Mouse (Mus musculus): Measurements from ENCODE around the gene Hoxd4.

Gene Hoxd4

DNA sequence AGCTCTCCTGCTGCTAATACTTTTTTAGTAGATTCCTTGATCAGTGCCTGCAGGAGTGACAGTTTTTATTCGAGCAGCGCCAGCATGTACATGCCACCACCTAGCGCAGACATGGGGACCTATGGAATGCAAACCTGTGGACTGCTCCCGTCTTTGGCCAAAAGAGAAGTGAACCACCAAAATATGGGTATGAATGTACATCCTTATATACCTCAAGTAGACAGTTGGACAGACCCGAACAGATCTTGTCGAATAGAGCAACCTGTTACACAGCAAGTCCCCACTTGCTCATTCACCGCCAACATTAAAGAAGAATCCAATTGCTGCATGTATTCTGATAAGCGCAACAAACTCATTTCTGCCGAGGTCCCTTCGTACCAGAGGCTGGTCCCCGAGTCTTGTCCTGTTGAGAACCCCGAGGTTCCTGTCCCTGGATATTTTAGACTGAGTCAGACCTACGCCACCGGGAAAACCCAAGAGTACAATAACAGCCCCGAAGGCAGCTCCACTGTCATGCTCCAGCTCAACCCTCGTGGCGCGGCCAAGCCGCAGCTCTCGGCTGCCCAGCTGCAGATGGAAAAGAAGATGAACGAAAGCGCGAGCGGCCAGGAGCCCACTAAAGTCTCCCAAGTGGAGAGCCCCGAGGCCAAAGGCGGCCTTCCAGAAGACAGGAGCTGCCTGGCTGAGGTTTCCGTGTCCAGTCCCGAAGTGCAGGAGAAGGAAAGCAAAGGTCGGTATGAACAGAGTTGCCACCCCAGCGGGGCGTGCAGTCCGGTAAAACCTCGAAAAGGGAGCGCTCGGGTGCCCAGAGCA lies 19.5 kb upstream of the Hoxd4 start:
- no peak for DNase-seq (ENCODE audit: low read depth, low spot score)

DNA sequence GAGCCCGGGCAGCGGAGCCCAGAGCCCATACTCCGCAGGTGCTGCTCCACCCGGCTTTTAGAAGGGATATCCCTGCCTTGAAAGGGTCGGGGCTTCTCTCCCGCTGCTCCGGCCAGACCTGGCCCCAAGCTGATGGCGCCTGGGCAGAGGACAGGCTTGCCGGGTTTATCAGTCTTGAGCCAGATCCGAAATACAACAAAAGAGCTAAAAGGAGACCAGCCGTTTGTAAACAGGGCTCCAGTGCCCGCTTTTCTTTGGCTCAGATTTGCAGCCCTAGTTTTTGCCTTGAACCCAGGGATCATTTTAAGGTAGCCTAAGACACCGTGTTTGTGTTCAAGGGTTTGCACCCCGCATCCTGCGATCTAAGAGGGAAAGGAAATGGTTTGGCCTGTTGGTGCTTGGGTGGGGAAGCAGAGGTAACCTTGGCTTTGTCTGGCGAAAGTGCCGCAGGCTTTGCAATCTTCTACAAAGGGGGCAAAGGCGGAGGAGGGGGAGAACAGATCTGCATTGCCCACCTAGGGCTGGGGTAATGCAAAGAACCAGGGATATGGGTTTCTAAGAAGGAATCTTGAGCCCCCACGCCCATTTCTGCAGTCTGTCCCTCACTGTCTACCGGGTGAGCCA lies 18.8 kb upstream of the Hoxd4 start:
- no peak for DNase-seq (ENCODE audit: low read depth, low spot score)

DNA sequence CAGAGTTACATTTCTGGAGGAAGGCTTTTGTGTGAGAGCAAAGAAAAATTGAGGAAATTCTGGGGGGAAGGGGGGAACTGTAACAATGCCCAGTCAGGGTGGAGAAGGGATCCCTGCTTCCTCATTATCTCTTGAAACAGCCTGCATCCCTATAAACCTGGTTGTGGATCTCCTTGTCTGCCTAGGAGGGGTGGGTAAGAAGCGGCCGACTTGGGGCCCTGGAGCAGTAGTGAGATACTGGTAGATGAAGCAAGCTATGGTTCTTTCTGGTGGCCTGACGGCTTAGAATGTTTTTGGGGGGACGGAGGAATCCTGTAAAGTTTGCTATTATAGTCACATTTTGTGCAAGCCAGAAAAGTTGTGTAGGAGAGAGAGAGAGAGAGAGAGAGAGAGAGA lies 18.3 kb upstream of the Hoxd4 start:
- DNase-seq (ENCODE audit: low read depth, low spot score), result no peak

DNA sequence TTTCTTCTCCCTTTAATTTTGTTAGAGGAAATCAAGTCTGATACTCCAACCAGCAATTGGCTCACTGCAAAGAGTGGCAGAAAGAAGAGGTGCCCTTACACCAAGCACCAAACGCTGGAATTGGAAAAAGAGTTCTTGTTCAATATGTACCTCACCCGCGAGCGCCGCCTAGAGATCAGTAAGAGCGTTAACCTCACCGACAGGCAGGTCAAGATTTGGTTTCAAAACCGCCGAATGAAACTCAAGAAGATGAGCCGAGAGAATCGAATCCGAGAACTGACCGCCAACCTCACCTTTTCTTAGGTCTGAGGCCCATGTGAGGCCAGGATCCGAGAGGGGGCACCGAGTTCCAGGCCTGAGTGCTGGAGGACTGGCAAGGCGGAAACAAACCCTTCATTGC lies 17.7 kb upstream of the Hoxd4 start:
- DNase-seq (ENCODE audit: low read depth, low spot score), result no peak

DNA sequence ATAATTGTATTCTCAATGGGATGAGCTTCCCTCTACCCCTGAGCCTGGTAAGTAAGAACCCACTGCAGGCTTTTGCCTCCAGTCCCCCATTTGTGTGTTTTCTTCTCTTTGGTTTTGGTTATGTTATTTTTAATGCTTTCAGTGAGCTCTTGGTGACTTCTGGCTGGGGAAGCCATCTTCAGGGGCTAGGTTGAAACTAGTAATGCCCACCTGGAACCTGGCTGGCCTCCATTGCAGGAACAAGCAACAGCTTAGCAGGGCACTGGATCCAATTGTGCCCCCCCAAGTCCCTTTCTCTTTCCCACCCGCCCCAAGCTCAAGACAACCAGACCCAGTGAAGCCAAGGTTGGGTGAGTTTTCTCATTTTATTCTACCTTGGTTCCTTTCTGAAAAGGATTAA lies 16.3 kb upstream of the Hoxd4 start:
- DNase-seq (ENCODE audit: low read depth, low spot score), result no peak

DNA sequence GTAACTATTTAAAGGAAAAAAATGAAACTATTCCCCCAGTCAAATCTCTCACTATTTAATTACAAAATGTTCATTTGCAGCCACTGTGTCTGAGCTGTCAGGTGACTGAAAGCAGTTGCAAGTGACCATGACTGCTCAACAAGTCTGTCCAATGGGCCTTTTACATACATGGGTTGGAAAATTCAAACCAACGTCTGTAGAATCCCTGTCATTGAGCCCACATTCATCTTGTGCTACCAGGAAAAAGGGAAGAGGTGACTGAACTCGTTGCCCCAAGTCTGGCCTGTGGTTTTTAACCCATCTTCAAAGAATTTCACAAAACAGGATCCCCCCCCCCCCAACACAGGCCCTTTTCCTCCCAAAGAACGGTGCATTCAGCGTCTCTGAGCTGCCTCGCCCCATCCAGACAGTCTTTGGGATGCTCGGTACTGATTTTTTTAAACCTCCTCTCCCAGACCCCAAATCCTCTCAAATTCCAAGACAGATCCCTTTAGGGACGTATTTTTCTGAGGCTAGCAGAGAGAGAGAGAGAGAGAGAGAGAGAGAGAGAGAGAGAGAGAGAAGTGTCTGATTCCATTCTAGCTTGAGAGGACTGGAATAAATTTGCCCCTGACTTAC lies 15.8 kb upstream of the Hoxd4 start:
- no peak for DNase-seq (ENCODE audit: low read depth, low spot score)

DNA sequence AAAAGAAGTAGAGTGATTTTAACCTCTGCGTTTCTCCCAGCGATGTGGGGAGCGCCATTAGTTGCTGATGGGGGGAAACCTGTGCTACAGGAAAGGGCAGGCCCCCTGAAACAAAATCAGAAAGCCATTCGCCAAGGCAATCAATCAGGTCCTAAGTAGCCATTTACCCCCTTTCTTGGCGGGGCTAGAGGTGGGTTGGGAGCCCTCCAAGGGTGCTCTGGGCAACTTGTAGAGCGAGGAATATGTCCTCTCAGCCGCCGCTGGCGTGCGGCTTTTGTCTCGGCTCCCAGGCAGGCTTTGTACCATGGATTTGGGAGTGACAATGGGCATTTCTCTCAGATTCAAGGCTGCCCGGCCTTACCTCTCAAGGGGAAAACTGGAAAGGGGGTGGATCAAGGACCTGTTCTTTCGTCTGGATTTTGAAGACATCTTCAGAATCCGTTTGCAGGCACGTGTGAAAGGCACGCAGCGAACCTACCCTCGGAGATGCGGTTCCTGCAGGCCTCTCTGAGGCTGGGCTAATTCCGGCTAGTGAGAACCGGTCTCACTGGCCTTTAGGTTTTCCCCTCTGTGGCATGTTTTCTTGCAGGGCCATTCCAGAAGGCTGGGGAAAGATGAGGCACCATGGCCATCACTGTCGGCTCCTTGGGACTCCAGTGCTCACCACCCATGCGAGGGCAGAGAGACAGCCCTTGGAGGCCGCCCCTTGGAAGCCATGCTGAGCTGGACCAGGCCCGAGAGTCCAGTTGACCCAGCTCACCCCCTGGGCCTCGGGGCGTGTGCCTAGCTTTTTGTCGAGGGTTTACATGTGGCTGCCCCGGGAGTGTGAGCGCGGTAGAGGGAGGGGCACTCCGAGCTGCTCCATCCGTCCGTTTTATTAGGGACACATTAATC lies 15.0 kb upstream of the Hoxd4 start:
- DNase-seq (ENCODE audit: low read depth, low spot score), result no peak

DNA sequence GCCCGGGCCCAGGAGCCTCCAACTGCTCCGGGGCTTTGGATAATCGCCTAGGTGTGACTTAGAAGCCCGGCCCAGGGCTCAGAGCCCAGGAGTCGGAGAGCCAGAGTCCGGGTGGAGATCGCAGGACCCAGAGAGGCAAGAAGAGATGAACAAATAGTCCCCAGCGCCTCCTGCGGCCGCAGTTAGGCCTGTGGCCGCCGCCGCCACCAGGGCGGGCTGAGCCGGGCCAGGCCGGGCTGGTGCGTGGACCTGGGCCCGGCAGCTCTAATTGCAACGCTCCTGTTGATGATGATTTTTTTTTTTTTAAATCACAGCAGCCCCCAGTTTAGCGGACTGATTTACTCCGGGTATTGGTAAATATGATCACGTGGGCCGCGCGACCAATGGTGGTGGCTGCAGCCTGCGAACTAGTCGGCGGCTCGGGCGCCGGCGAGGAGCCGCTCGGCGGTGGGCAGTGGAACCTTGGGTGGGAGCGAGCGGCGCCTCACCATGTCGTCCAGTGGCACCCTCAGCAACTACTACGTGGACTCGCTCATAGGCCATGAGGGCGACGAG lies 14.1 kb upstream of the Hoxd4 start, which contains the start of gene Hoxd9:
Gene Hoxd9 (plus strand): TSS at position 161 of the 555 bp plus-strand sequence.
- no peak for DNase-seq (ENCODE audit: low read depth, low spot score)

DNA sequence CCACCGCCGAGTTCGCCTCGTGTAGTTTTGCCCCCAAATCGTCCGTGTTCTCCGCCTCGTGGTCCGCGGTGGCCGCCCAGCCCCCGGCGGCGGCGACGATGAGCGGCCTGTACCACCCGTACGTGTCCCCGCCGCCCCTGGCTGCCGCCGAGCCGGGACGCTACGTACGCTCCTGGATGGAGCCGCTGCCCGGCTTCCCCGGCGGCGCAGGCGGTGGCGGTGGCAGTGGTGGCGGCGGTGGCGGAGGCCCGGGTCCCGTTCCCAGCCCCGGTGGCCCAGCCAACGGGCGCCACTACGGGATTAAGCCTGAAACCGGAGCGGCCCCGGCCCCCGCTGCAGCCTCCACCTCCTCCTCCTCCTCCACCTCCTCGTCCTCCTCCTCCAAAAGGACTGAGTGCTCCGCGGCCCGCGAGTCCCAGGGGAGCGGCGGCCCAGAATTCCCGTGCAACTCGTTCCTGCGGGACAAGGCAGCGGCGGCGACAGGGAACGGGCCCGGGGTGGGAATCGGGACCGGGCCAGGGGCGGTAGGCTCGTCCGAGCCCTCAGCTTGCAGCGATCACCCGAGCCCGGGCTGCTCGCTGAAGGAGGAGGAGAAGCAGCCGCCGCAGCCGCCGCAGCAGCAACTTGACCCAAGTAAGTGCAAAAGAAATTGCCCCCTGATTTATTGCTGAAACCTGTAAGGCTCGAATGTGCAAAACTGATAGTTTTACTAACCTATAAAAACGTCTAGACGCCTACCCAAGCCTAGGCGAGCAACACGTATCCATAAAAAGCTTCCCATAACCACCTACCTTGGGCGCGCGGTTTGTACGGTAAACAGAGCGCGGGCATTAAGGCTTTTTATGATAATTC lies 13.3 kb upstream of the Hoxd4 start:
- no peak for DNase-seq (ENCODE audit: low read depth, low spot score)

DNA sequence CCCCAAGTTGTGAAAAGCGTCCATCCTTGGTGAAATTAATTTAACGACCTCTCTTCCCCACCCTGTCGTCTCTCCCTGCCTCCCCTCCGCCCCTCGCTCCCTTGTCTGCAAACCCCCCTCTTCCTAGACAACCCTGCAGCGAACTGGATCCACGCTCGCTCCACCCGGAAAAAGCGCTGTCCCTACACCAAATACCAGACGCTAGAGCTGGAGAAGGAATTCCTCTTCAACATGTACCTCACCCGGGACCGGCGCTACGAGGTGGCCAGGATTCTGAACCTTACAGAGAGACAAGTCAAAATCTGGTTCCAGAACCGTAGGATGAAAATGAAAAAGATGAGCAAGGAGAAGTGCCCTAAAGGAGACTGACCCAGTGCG lies 12.7 kb upstream of the Hoxd4 start:
- no peak for DNase-seq (ENCODE audit: low read depth, low spot score)

DNA sequence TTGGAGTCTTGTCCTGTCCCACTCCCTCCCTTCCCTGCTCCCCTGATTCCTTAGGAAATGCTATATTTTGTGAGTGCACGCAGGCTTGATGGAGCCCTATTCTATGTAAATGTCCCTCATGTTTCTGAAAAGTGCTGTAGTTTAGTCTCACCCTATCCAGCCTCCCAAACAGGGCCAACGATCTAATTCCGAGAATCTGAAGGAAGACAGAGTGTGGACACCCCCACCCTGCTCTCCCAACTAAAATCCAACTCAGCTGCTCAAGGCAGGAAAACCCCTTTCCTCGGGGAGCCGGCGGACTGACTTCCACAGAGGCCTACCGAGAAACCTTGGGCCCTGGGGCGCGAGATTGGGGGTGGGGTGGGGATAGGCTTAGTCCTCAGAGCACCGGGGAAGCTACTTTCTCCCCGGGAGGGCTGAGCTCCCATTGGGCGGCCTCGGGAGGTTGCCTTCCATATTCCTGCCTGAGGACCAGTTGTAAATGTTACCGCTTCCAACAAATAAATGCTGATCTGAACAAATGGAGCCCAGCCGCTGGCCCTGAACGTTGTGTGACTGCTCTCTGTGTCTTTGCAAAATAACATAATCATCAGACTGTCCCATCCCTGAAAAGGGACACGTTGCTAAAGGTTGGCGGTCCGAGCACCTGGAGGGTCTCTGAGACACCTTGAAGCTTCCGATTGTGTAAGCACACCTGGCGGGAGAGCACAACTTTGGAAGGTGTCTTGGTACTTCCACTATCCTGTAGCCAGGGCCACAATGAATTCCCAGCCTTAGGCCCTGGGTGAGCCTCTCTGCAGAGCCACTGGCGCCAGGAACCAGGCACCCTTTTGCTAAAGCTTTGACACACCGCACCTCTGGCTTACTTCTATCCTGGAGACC lies 11.8 kb upstream of the Hoxd4 start:
- DNase-seq (ENCODE audit: low read depth, low spot score), result no peak

DNA sequence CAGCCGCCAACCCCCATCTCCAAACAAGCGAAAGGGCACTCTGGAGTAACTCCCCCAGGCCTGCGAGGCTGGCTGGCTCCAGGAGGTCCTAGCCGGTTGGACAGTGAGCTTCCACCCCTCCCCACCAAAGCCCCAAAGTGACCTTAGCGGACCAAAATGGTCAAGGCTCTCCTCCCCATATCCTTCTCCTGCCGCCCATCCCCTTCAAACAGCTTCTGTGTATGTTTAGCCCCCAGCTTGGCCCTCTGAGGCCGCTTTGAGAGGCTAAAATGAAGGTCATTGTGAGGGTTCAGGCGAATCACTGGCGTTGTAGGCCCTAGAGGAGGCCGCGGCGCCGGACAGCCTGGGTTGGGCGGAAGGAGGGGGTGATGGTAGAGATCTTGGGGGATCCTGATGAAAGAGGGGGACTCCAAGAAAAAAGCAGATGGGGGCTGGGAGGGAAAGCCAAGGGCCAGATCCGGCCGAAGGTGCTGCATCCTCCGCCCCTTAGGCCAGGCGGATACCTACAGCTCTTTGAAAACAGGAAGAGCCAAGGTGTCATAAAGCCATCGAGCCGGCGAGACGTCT lies 11.1 kb upstream of the Hoxd4 start:
- DNase-seq (ENCODE audit: low read depth, low spot score), result no peak

DNA sequence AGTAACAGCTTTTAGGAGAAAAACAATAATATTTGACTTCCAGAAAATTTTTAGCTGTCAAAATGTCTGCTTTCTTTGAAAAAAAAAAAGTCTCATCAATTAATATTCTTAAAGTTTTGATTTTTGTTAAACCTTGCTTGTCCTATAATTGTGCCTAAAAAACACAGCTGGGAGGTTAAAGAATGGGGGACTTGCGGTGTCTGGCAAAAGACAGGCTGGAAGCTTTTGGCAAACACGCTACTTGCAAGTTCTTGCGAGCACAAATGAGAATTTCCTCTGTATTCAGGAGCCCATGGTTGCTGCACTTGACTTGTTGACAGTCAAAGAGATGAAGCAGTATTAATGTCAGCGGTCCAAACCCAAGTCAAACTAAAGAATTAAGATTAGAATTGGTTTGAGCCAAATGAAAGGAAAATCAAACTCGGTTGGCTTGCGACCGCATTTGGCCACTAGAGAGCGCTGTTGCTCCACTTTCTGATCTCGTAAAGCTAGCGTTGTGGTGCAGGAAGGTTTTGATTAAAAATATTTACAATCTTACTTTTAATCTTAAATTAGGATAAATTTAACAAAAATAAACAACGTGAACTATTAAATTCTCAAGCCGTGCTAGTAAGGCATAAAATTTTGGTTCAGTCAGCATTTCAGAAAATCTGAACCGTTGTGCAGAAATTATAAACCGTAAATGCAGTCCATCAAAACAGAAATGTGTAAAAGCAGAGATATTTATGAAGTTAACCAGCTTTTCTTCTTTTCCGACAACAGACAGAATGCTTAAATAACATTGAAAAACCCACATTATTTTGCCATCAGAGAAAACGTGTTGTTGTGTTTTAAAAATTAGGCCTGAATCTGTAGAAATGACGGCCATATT lies 9.5 kb upstream of the Hoxd4 start:
- peak; percentile 64 for DNase-seq (ENCODE audit: low read depth, low spot score)

DNA sequence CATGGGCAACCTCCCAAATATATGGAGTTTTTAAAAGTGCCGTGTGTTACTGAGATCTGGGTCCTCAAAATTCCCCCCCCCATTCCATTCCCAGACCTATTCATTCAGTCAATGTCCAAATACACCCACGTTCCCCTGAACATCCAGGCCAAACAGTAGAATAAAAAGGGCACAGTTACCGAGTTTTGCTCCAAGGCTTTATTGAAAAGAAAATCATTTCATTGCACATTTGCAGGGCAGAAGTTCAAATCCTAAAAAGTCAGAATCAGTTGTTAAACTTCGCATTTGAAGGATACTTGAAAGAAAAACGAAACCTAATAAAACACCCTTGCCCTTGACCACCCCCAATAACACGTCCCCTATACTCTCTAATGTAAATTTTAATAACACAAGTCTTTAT lies 8.9 kb upstream of the Hoxd4 start:
- no peak for DNase-seq (ENCODE audit: low read depth, low spot score)

DNA sequence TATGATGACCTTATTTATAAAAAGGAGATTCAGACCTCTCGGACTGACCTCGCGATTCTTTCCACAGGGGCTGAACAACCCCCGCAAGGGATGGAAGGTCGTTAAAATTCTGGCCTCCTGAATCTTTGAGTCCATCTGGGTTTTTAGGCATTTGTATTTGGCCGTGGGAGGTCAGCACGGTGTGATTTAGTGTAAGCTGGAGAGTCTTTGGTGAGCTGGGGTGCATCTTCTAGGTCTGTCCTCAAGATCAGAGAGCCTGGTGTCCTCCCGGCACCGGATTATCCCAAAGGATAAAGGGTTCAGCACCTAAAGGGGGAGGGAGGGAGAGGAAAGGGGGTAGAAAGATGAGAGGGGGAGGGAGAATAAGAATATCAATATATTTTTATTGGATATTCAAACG lies 8.4 kb upstream of the Hoxd4 start:
- DNase-seq (ENCODE audit: low read depth, low spot score), result no peak

DNA sequence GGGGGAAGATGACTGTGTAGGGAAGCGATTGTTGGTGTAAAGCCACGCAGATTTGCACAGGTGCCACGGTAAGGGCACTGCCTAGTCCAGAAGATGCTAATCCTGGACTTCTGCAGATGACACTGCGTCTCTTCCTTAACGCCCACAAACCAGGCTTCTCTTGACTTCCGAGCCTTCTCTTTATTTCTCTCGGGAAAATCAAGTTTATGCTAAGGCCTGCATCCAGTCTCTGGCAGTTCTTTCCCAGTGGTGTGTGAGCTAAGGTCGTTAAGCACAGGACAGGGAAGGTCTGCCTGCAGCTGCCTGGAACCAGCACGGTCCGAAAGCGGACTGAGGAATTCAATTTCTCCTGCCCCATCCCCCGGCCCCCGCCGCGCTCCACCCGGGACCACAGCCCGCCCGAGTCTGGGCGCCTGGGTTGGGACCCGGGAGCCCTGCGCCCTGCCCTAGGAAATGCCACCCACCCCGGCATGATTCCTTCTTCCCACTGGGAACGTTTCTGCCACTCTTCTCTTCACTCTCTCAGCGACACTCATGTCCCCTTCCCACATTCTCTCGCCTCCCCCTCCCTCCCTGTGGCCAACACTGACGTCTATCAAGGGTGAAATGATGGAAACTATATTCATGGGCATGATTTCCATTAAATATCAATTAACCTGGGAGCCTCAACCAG lies 7.9 kb upstream of the Hoxd4 start:
- no peak for DNase-seq (ENCODE audit: low read depth, low spot score)

DNA sequence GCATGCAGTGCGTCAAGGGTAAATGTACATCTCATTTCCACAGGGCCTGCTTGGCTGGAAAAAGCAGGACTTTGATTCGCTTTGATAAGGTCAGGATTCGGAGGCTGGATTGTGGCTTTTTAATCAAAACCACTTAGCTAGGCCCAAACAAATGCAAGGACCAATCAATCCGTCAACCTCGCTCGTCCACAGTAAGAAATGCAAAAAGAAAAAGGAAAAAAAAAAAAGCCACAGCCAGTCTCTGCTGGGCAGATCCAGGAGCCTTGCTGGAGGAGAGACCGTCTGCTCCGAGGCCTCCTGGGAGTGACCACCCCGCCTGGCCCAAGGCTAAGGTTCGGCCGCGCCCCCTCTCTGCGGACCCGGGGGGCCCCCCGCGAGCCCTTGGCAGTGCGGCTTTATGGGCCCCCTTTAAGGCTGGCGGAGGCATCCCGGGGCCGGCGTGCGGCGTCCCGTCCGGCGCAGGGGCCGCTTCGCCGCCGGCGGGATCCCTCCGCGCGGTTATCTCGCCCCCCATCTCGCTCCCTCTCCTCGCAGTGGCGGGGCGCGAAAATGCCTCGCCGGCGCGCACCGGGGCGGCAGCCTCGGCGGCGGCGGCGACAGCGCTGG lies 7.2 kb upstream of the Hoxd4 start, which contains the start of gene Hoxd8:
Gene Hoxd8 (plus strand): TSS at position 223 of the 606 bp plus-strand sequence.
- no peak for DNase-seq (ENCODE audit: low read depth, low spot score)

All from brain, embryonic 18.5 days (tissue).